Mouse (Mus musculus) limb, embryonic 14.5 days (tissue): Measurements from ENCODE around the gene Stk24. TPM values are rescaled to one million over a fixed set of nuclear protein-coding genes. Genes with fewer than 3 reads are reported as not detected.
A peak's percentile ranks its signal among the peaks of the same experiment; 100 is the strongest.

Experiments
- ATAC-seq: fragments of 200-750 bp; cut with Nextera tagmentation; 2 replicates; pipeline ENCODE4 v1.8.0; 2017; ENCODE audit warnings: low read depth, moderate number of reproducible peaks, moderate TSS enrichment; ENCODE audit not compliant: low FRiP score
- DNase-seq: peaks from one replicate; pipeline ENCODE4 v3.0.0-alpha.2; 2015; ENCODE audit warnings: low spot score
- H3K27ac ChIP-seq: fragments of 300-500 bp; sonication (generic); replicated peaks from 2 replicates; pipeline ENCODE4 v1.5.1; 2014; ENCODE audit warnings: low read depth, mild to moderate bottlenecking, low read length, moderate library complexity, mixed read lengths
- H3K27me3 ChIP-seq: fragments of 300-500 bp; sonication (generic); 2 replicates; pipeline ENCODE4 v1.6.1; 2014; ENCODE audit warnings: low read length, mixed read lengths; ENCODE audit not compliant: control insufficient read depth, insufficient read depth
- H3K36me3 ChIP-seq: fragments of 300-500 bp; sonication (generic); 2 replicates; pipeline ENCODE4 v1.6.1; 2014; ENCODE audit warnings: mild to moderate bottlenecking, low read length, moderate library complexity, mixed read lengths; ENCODE audit not compliant: control insufficient read depth, insufficient read depth
- H3K4me1 ChIP-seq: fragments of 300-500 bp; sonication (generic); 2 replicates; pipeline ENCODE4 v1.6.1; 2014; ENCODE audit warnings: antibody characterized with exemption, low read length, mixed read lengths; ENCODE audit not compliant: control insufficient read depth, insufficient read depth
- H3K4me2 ChIP-seq: fragments of 300-500 bp; sonication (generic); replicated peaks from 2 replicates; pipeline ENCODE4 v1.6.1; 2014; ENCODE audit warnings: low read depth, mild to moderate bottlenecking, low read length, moderate library complexity; ENCODE audit not compliant: severe bottlenecking
- H3K4me3 ChIP-seq: fragments of 300-500 bp; sonication (generic); replicated peaks from 2 replicates; pipeline ENCODE4 v1.5.1; 2014; ENCODE audit warnings: low read length
- H3K9ac ChIP-seq: fragments of 300-500 bp; sonication (generic); 2 replicates; pipeline ENCODE4 v1.6.1; 2014; ENCODE audit warnings: mild to moderate bottlenecking, low read depth, low read length, moderate library complexity; ENCODE audit not compliant: severe bottlenecking
- H3K9me3 ChIP-seq: fragments of 300-500 bp; sonication (generic); 2 replicates; pipeline ENCODE4 v1.6.1; 2016; ENCODE audit warnings: low read length; ENCODE audit not compliant: control insufficient read depth
- POLR2A ChIP-seq: fragments of 200-500 bp; IDR thresholded peaks from 2 replicates; pipeline ENCODE4 v1.8.0; 2012; ENCODE audit warnings: inconsistent platforms, mild to moderate bottlenecking, moderate library complexity, borderline replicate concordance; ENCODE audit not compliant: insufficient read depth, insufficient read length; ENCODE audit errors: extremely low read depth
- WGBS: fragments of 180-500 bp; shearing (Covaris S2); extraction: QIAGEN DNeasy Blood & Tissue Kit; methylation state at CpG from one replicate; pipeline ENCODE4 v1.1.7; 2014; 5-methylcytosine and 5-hydroxymethylcytosine counted together
- polyA plus RNA-seq, 2 experiments: library from polyadenylated mRNA; depleted of rRNA in 1 of 2; stranded (reverse) in 1 of 2; unstranded in 1 of 2; fragments of >200 nt; fragmentation: Nextera tagmentation in 1 of 2; extraction: Ambion mirVana in 1 of 2; gene quantifications; 2 replicates each; pipeline versions ENCODE4 v1.2.1 to v1.2.3; 2012 to 2014

The Stk24 gene
- polyA plus RNA-seq, 2 experiments, result 37.6 to 46.7 TPM

- H3K4me1 ChIP-seq, result peaks cover 60% of the 10 kb centered on the region
- TF ChIP-seq POLR2A, result no peak
Observed at GRCm38 (mm10) chr14:121371911-121372820, 7.6 kb downstream of the Stk24 start.

GRCm38 (mm10) chr14:121369385-121369784 is 10.4 kb downstream of the Stk24 start:
- no peak for TF ChIP-seq POLR2A
- H3K4me3 ChIP-seq, result no peak overlapping the region
- no peaks in the 10 kb centered on the region for H3K9me3 ChIP-seq
- H3K27ac ChIP-seq, result no peak overlapping the region
- WGBS, result 63% methylated on average over 5 of the region's 5 CpGs
- ATAC-seq (no peak), DNase-seq (no peak)
- no peaks in the 10 kb centered on the region for H3K27me3 ChIP-seq
- no peak overlapping the region for H3K9ac ChIP-seq
- H3K4me2 ChIP-seq, result no peak overlapping the region
- H3K4me1 ChIP-seq, result peaks cover 57% of the 10 kb centered on the region
- peaks cover 2% of the 10 kb centered on the region; the same call in 1 of the 2 replicates for H3K36me3 ChIP-seq

More at GRCm38 (mm10) chr14:121371911-121372820, 7.6 kb downstream of the Stk24 start:
- peaks cover 2% of the 10 kb centered on the region; the same call in 1 of the 2 replicates for H3K36me3 ChIP-seq
- DNase-seq, result no peak
- H3K4me2 ChIP-seq, result no peak overlapping the region
- H3K4me3 ChIP-seq, result no peak overlapping the region
- no peaks in the 10 kb centered on the region for H3K27me3 ChIP-seq
- H3K9me3 ChIP-seq, result no peaks in the 10 kb centered on the region
- WGBS, result 66% methylated on average over 5 of the region's 5 CpGs
- ATAC-seq, result no peak
- no peak overlapping the region for H3K9ac ChIP-seq
- no peak overlapping the region for H3K27ac ChIP-seq

- Histone ChIP-seq H3K36me3 (peaks cover 2% of the 10 kb centered on the region; the same call in 1 of the 2 replicates), H3K27ac (no peak overlapping the region), H3K4me1 (peaks cover 50% of the 10 kb centered on the region), H3K9me3 (no peaks in the 10 kb centered on the region), H3K9ac (no peak overlapping the region), H3K27me3 (no peaks in the 10 kb centered on the region), H3K4me3 (no peak overlapping the region), H3K4me2 (no peak overlapping the region)
- DNase-seq, result no peak
- 48% methylated on average over 4 of the region's 4 CpGs for WGBS
- no peak for TF ChIP-seq POLR2A
- ATAC-seq, result no peak
Observed at GRCm38 (mm10) chr14:121368108-121368705, 11.6 kb downstream of the Stk24 start.

- no peak for TF ChIP-seq POLR2A
- 56% methylated on average over 17 of the region's 17 CpGs for WGBS
- H3K4me1 ChIP-seq, result peaks cover 42% of the 10 kb centered on the region
- H3K9me3 ChIP-seq, result no peaks in the 10 kb centered on the region
- no peak overlapping the region for H3K4me2 ChIP-seq
- H3K4me3 ChIP-seq, result no peak overlapping the region
- no peak overlapping the region for H3K27ac ChIP-seq
- no peaks in the 10 kb centered on the region for H3K27me3 ChIP-seq
- no peaks in the 10 kb centered on the region; the same call in 1 of the 2 replicates for H3K36me3 ChIP-seq
- H3K9ac ChIP-seq, result no peak overlapping the region
- ATAC-seq (peak; percentile 26; the same call in 1 of the 2 replicates), DNase-seq (no peak)
Observed at GRCm38 (mm10) chr14:121365991-121366728, 13.7 kb downstream of the Stk24 start.

- Histone ChIP-seq H3K9ac (no peak overlapping the region), H3K9me3 (no peaks in the 10 kb centered on the region), H3K27ac (no peak overlapping the region), H3K27me3 (no peaks in the 10 kb centered on the region), H3K4me3 (no peak overlapping the region), H3K4me1 (peaks cover 42% of the 10 kb centered on the region), H3K36me3 (no peaks in the 10 kb centered on the region; the same call in 1 of the 2 replicates), H3K4me2 (no peak overlapping the region)
- ATAC-seq (no peak), DNase-seq (no peak)
- WGBS, result 67% methylated on average over 7 of the region's 7 CpGs
- TF ChIP-seq POLR2A, result no peak
Observed at GRCm38 (mm10) chr14:121365390-121365789, 14.4 kb downstream of the Stk24 start.
